Mouse (Mus musculus): ENCODE measurements around the gene Olfr178. TPM values are rescaled to one million over a fixed set of nuclear protein-coding genes. Genes with fewer than 3 reads are reported as not detected.
A peak's percentile ranks its signal among the peaks of the same experiment; 100 is the strongest.

Gene Olfr178
- total and polyA plus RNA-seq, 3 experiments: 0.27 TPM; not detected in 2

DNA sequence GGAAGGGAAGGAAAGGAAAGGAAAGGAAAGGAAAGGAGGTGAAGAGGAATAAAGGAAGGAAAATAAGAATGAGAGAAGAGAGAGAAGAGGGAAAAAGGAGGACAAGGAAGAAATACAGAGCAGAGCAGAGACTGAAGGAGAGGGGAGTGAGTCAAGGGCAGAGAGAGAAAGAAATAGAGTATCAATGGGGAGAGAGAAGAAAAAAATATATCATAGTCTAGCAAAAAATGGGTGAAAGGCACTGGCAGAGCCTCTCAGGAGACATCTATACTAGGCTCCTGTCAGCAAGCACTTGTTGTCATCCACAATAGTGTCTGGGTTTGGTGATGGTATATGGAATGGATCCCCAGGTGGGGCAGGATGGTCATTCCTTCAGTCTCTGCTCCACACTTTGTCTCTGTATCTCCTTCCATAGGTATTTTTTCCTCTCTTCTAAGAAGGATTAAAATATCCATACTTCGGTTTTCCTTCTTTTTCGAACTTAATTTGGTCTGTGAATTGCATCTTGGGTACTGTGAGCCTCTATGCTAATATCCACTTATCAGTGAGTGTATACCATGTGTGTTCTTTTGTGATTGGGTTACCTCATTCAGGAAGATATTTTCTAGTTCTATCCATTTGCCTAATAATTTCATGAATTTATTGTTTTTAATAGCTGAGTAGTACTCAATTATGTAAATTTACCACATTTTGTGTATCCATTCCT, 31.7 kb downstream of the Olfr178 start:
- peak overlapping the region; percentile 61 for H3K4me3 ChIP-seq (ENCODE audit: low read depth, low read length)
- no peak for DNase-seq (ENCODE audit: low spot score)

More for the DNA sequence above, 31.7 kb downstream of the Olfr178 start:
- Histone ChIP-seq H3K9me3 (replicated peaks) (no peaks in the 10 kb centered on the region), H3K4me1 (ENCODE audit: insufficient read depth, low read depth, low read length) (peaks cover 24% of the 10 kb centered on the region), H3K27me3 (ENCODE audit: insufficient read depth, low read length) (no peaks in the 10 kb centered on the region), H3K36me3 (replicated peaks) (no peaks in the 10 kb centered on the region)
- TF ChIP-seq CTCF (IDR thresholded peaks at IDR 0.05; ENCODE audit: low read depth, low read length) (no peak), POLR2AphosphoS5 (IDR thresholded peaks at IDR 0.05; ENCODE audit: insufficient replicate concordance, low read depth, low read length) (no peak), TAL1 (conservative IDR thresholded peaks at IDR 0.05; ENCODE audit: low read depth, low read length) (no peak), GATA2 (IDR thresholded peaks at IDR 0.05; ENCODE audit: borderline replicate concordance, low read depth, low read length) (no peak), GATA1 (IDR thresholded peaks at IDR 0.05; ENCODE audit: borderline replicate concordance, low read length) (no peak)
- ATAC-seq (ENCODE audit: extremely low read depth, insufficient number of reproducible peaks, low FRiP score, poor library complexity, severe bottlenecking): no peak

Other genes with a start within 250 kb of the Olfr178 start
- 1,587 and 1,720 TPM in 2 replicates for gene Cpox, start 221.8 kb downstream of the Olfr178 start, total RNA-seq (2014; fragmentation: Nextera tagmentation)
- 291 and 297 TPM in 2 replicates for gene Cpox, start 221.8 kb downstream of the Olfr178 start, total RNA-seq (2017)
- gene Cpox, start 221.8 kb downstream of the Olfr178 start, polyA plus RNA-seq (2012): 261 and 266 TPM in 2 replicates
- not detected in 2 replicates for gene Gpr15, start 173.0 kb downstream of the Olfr178 start, total RNA-seq (2014; fragmentation: Nextera tagmentation)
- gene Gpr15, start 173.0 kb downstream of the Olfr178 start, total RNA-seq (2017): 0.11 and 0.12 TPM in 2 replicates
- gene Gpr15, start 173.0 kb downstream of the Olfr178 start, polyA plus RNA-seq (2012): not detected in 2 replicates
- gene Cldnd1, start 164.2 kb downstream of the Olfr178 start, total RNA-seq (2014; fragmentation: Nextera tagmentation): 93.5 and 94.2 TPM in 2 replicates
- 17.4 and 18.5 TPM in 2 replicates for gene Cldnd1, start 164.2 kb downstream of the Olfr178 start, total RNA-seq (2017)
- 2.2 and 3.3 TPM in 2 replicates for gene Cldnd1, start 164.2 kb downstream of the Olfr178 start, polyA plus RNA-seq (2012)
- not detected in 2 replicates for gene Olfr172, start 128.9 kb downstream of the Olfr178 start, total RNA-seq (2014; fragmentation: Nextera tagmentation)
- gene Olfr172, start 128.9 kb downstream of the Olfr178 start, total RNA-seq (2017): not detected in 2 replicates
- not detected in 2 replicates for gene Olfr172, start 128.9 kb downstream of the Olfr178 start, polyA plus RNA-seq (2012)
- not detected in 2 replicates for gene Olfr173, start 91.8 kb downstream of the Olfr178 start, total RNA-seq (2014; fragmentation: Nextera tagmentation)
- 0.06 TPM in 1 of 2 replicates, not detected in the other for gene Olfr173, start 91.8 kb downstream of the Olfr178 start, total RNA-seq (2017)
- not detected in 2 replicates for gene Olfr173, start 91.8 kb downstream of the Olfr178 start, polyA plus RNA-seq (2012)
- 0.98 TPM in 1 of 2 replicates, not detected in the other for gene Olfr175-ps1, start 65.3 kb downstream of the Olfr178 start, total RNA-seq (2014; fragmentation: Nextera tagmentation)
- 0.11 and 0.46 TPM in 2 replicates for gene Olfr175-ps1, start 65.3 kb downstream of the Olfr178 start, total RNA-seq (2017)
- gene Olfr175-ps1, start 65.3 kb downstream of the Olfr178 start, polyA plus RNA-seq (2012): not detected in 2 replicates
- not detected in 2 replicates for gene Olfr177, start 17.3 kb downstream of the Olfr178 start, total RNA-seq (2014; fragmentation: Nextera tagmentation)
- gene Olfr177, start 17.3 kb downstream of the Olfr178 start, total RNA-seq (2017): 0.12 and 0.27 TPM in 2 replicates
- not detected in 2 replicates for gene Olfr177, start 17.3 kb downstream of the Olfr178 start, polyA plus RNA-seq (2012)
- gene Olfr181, start 36.7 kb upstream of the Olfr178 start, total RNA-seq (2014; fragmentation: Nextera tagmentation): not detected in 2 replicates
- gene Olfr181, start 36.7 kb upstream of the Olfr178 start, total RNA-seq (2017): 0.16 and 0.58 TPM in 2 replicates
- not detected in 2 replicates for gene Olfr181, start 36.7 kb upstream of the Olfr178 start, polyA plus RNA-seq (2012)
- gene Olfr180, start 37.3 kb upstream of the Olfr178 start, total RNA-seq (2014; fragmentation: Nextera tagmentation): not detected in 2 replicates
- gene Olfr180, start 37.3 kb upstream of the Olfr178 start, total RNA-seq (2017): 0.22 TPM in 1 of 2 replicates, not detected in the other
- not detected in 2 replicates for gene Olfr180, start 37.3 kb upstream of the Olfr178 start, polyA plus RNA-seq (2012)
- 3.2 and 3.6 TPM in 2 replicates for gene Olfr183, start 103.3 kb upstream of the Olfr178 start, total RNA-seq (2014; fragmentation: Nextera tagmentation)
- 1.4 and 1.6 TPM in 2 replicates for gene Olfr183, start 103.3 kb upstream of the Olfr178 start, total RNA-seq (2017)
- not detected in 2 replicates for gene Olfr183, start 103.3 kb upstream of the Olfr178 start, polyA plus RNA-seq (2012)
- gene Olfr186, start 138.2 kb upstream of the Olfr178 start, total RNA-seq (2014; fragmentation: Nextera tagmentation): not detected in 2 replicates
- gene Olfr186, start 138.2 kb upstream of the Olfr178 start, total RNA-seq (2017): 0.22 and 0.23 TPM in 2 replicates
- not detected in 2 replicates for gene Olfr186, start 138.2 kb upstream of the Olfr178 start, polyA plus RNA-seq (2012)
- not detected in 2 replicates for gene Olfr187, start 147.7 kb upstream of the Olfr178 start, total RNA-seq (2014; fragmentation: Nextera tagmentation)
- 0.12 TPM in 1 of 2 replicates, not detected in the other for gene Olfr187, start 147.7 kb upstream of the Olfr178 start, total RNA-seq (2017)
- gene Olfr187, start 147.7 kb upstream of the Olfr178 start, polyA plus RNA-seq (2012): not detected in 2 replicates
- not detected in 2 replicates for gene Olfr190, start 185.9 kb upstream of the Olfr178 start, total RNA-seq (2014; fragmentation: Nextera tagmentation)
- gene Olfr190, start 185.9 kb upstream of the Olfr178 start, total RNA-seq (2017): 0.12 and 1.1 TPM in 2 replicates
- gene Olfr190, start 185.9 kb upstream of the Olfr178 start, polyA plus RNA-seq (2012): not detected in 2 replicates
- gene Olfr191, start 197.8 kb upstream of the Olfr178 start, total RNA-seq (2014; fragmentation: Nextera tagmentation): not detected in 2 replicates
- gene Olfr191, start 197.8 kb upstream of the Olfr178 start, total RNA-seq (2017): 0.12 and 0.60 TPM in 2 replicates
- not detected in 2 replicates for gene Olfr191, start 197.8 kb upstream of the Olfr178 start, polyA plus RNA-seq (2012)
- not detected in 2 replicates for gene Olfr193, start 219.8 kb upstream of the Olfr178 start, total RNA-seq (2014; fragmentation: Nextera tagmentation)
- 0.55 TPM in 1 of 2 replicates, not detected in the other for gene Olfr193, start 219.8 kb upstream of the Olfr178 start, total RNA-seq (2017)
- gene Olfr193, start 219.8 kb upstream of the Olfr178 start, polyA plus RNA-seq (2012): not detected in 2 replicates
- gene Olfr194, start 229.0 kb upstream of the Olfr178 start, total RNA-seq (2014; fragmentation: Nextera tagmentation): not detected in 2 replicates
- 0.55 TPM in 1 of 2 replicates, not detected in the other for gene Olfr194, start 229.0 kb upstream of the Olfr178 start, total RNA-seq (2017)
- gene Olfr194, start 229.0 kb upstream of the Olfr178 start, polyA plus RNA-seq (2012): not detected in 2 replicates